Mouse (Mus musculus) limb, embryonic 14.5 days (tissue): ENCODE measurements at regions not wholly inside any gene's neighbourhood (a gene's known extent, or its start where the extent isn't known, plus 50 kb on each side); places are given as distances from the start of the nearest gene placed in this dataset.

Experiments used
- ATAC-seq: fragments of 200-750 bp; cut with Nextera tagmentation; 2 replicates; pipeline ENCODE4 v1.8.0; 2017; ENCODE audit warnings: low read depth, moderate number of reproducible peaks, moderate TSS enrichment; ENCODE audit not compliant: low FRiP score
- DNase-seq: peaks from one replicate; pipeline ENCODE4 v3.0.0-alpha.2; 2015; ENCODE audit warnings: low spot score
- H3K27ac ChIP-seq: fragments of 300-500 bp; sonication (generic); replicated peaks from 2 replicates; pipeline ENCODE4 v1.5.1; 2014; ENCODE audit warnings: low read depth, mild to moderate bottlenecking, low read length, moderate library complexity, mixed read lengths
- H3K27me3 ChIP-seq: fragments of 300-500 bp; sonication (generic); 2 replicates; pipeline ENCODE4 v1.6.1; 2014; ENCODE audit warnings: low read length, mixed read lengths; ENCODE audit not compliant: control insufficient read depth, insufficient read depth
- H3K36me3 ChIP-seq: fragments of 300-500 bp; sonication (generic); 2 replicates; pipeline ENCODE4 v1.6.1; 2014; ENCODE audit warnings: mild to moderate bottlenecking, low read length, moderate library complexity, mixed read lengths; ENCODE audit not compliant: control insufficient read depth, insufficient read depth
- H3K4me1 ChIP-seq: fragments of 300-500 bp; sonication (generic); 2 replicates; pipeline ENCODE4 v1.6.1; 2014; ENCODE audit warnings: antibody characterized with exemption, low read length, mixed read lengths; ENCODE audit not compliant: control insufficient read depth, insufficient read depth
- H3K4me2 ChIP-seq: fragments of 300-500 bp; sonication (generic); replicated peaks from 2 replicates; pipeline ENCODE4 v1.6.1; 2014; ENCODE audit warnings: low read depth, mild to moderate bottlenecking, low read length, moderate library complexity; ENCODE audit not compliant: severe bottlenecking
- H3K4me3 ChIP-seq: fragments of 300-500 bp; sonication (generic); replicated peaks from 2 replicates; pipeline ENCODE4 v1.5.1; 2014; ENCODE audit warnings: low read length
- H3K9ac ChIP-seq: fragments of 300-500 bp; sonication (generic); 2 replicates; pipeline ENCODE4 v1.6.1; 2014; ENCODE audit warnings: mild to moderate bottlenecking, low read depth, low read length, moderate library complexity; ENCODE audit not compliant: severe bottlenecking
- H3K9me3 ChIP-seq: fragments of 300-500 bp; sonication (generic); 2 replicates; pipeline ENCODE4 v1.6.1; 2016; ENCODE audit warnings: low read length; ENCODE audit not compliant: control insufficient read depth
- POLR2A ChIP-seq: fragments of 200-500 bp; IDR thresholded peaks from 2 replicates; pipeline ENCODE4 v1.8.0; 2012; ENCODE audit warnings: inconsistent platforms, mild to moderate bottlenecking, moderate library complexity, borderline replicate concordance; ENCODE audit not compliant: insufficient read depth, insufficient read length; ENCODE audit errors: extremely low read depth
- WGBS: fragments of 180-500 bp; shearing (Covaris S2); extraction: QIAGEN DNeasy Blood & Tissue Kit; methylation state at CpG from one replicate; pipeline ENCODE4 v1.1.7; 2014; 5-methylcytosine and 5-hydroxymethylcytosine counted together

DNA sequence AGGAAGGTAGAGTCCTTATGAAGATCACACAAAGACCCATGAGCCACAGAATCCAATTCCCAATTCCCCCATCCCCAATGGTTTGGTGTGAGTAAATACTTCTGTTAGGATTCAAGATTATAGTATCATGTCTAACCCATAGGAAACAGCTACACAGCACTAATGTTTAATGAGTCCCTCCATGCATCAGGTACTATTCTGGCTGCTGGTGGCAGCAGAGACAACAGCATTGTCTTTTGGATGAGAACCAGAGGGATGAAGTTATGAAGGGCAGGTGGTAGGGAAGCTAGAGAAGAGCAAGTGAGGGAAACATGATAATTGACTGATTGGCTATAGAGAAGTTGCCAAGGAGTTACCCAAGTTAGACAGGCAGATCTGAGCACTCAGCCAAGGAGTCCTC, 885.0 kb downstream of the Epha4 start:
- Histone ChIP-seq H3K4me3 (no peak overlapping the region), H3K4me2 (no peak overlapping the region), H3K27me3 (no peaks in the 10 kb centered on the region), H3K9me3 (no peaks in the 10 kb centered on the region), H3K27ac (no peak overlapping the region), H3K4me1 (no peaks in the 10 kb centered on the region), H3K36me3 (no peaks in the 10 kb centered on the region), H3K9ac (no peak overlapping the region)
- TF ChIP-seq POLR2A, result no peak
- ATAC-seq (no peak), DNase-seq (no peak)

DNA sequence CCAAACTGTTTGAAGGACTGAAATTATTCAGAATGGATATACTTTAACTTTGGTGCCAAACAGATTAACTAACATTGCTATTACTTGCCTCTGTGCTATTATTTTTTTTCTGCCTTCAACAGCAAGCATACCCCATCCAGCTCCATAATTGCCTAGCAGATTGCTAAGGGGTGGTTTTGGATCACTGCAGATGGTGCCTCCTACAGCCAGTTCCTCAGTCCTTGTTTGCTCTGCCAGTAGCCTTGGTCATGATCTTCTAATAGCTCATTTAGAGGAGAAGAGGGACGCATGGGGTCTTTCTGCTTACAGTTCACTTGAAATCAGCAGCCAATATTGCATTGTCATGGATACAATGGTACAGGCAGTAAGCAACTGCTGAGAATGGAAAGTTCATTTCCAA, 880.8 kb downstream of the Epha4 start:
- Histone ChIP-seq H3K4me2 (no peak overlapping the region), H3K9me3 (no peaks in the 10 kb centered on the region), H3K4me1 (no peaks in the 10 kb centered on the region), H3K27me3 (no peaks in the 10 kb centered on the region), H3K9ac (no peak overlapping the region), H3K4me3 (no peak overlapping the region), H3K36me3 (no peaks in the 10 kb centered on the region), H3K27ac (no peak overlapping the region)
- 78% methylated on average over 1 of the region's 1 CpGs for WGBS
- ATAC-seq (no peak), DNase-seq (no peak)
- TF ChIP-seq POLR2A, result no peak

DNA sequence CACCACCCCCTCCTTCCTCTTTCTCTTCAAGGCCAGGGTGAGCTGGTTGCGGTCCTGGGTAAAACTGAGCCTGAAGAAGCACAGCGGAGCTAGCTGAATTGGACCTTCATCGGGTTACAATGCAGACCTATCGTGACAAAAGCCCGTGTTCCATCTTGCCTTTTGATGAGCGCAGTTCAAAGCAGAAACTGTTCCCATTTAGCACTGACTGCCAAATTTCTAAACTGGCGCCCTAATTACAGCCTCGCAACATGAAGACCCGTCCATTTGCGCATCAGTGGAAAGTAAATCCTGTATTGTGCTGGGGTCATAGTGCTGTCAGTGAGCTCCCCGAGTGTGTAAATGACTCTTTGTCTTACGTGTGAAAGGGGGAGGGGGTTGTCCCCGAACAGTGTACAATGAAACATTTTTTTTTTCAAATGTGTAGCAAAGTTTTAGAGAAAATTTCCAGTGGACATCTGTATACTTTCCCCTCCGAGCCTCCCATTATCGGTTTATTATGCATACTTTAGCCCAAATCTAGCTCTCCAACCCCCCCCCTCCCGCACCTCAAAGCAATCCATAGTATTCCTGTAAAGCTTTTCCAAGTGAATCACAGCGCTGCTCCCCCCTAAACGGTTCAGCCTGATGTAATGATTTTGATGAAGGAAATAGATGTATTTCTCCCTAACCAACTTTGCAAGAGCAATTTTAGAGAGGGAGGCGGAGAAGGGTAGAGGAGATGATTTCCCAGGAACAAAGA, 877.4 kb downstream of the Epha4 start:
- no peak overlapping the region for H3K9ac ChIP-seq
- no peak overlapping the region for H3K4me3 ChIP-seq
- no peak for DNase-seq
- H3K9me3 ChIP-seq, result no peaks in the 10 kb centered on the region
- H3K36me3 ChIP-seq, result no peaks in the 10 kb centered on the region
- no peaks in the 10 kb centered on the region for H3K27me3 ChIP-seq
- 74% methylated on average over 19 of the region's 19 CpGs for WGBS
- ATAC-seq, result no peak
- H3K27ac ChIP-seq, result no peak overlapping the region
- H3K4me2 ChIP-seq, result no peak overlapping the region
- H3K4me1 ChIP-seq, result no peaks in the 10 kb centered on the region
- TF ChIP-seq POLR2A, result no peak

DNA sequence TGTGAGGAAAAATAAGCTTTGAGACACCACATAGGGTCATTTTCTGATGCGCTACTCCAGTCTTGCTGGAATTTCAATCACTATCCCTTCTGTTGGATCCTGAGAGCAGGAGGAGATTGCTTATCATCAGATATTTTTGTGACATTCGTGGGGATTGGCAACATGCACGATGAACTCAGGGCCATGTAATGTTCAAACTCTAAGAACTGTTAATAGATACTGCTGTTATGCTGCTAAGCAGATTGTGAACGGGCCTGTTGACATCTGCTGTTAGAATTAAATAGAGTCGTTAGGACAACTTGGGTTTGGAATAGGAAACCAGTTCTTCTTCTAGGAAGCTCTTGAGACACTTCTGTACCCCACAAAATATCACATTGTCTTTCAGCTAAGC, 876.9 kb downstream of the Epha4 start:
- no peak for ATAC-seq
- WGBS, result 78% methylated on average over 5 of the region's 5 CpGs

DNA sequence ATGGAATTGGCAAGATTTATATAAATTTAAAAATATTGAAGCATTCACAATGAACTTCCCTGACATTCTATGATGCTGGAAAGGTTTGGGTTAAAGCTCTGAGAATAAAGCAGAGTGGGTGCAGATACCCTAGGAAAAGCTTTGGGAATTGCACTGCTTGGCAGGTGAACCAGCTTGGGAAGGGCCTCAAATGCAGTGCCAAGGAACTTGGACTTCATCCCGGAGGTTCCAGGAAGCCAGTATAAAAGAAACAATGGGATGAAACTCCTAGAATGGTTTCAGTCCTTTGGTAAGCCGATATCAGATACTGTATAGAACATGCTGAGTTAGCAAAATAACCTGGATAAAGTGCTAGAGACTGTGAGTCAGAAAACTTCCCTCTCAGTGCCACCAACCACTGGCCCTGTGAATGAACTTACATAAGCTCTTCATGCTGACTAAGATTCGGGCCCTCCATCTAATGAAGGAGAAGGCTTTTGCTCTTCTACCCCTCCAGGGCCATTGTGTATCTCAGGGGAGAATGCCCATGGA, 873.6 kb downstream of the Epha4 start:
- ATAC-seq, result no peak
- TF ChIP-seq POLR2A, result no peak
- Histone ChIP-seq H3K27me3 (no peaks in the 10 kb centered on the region), H3K9me3 (no peaks in the 10 kb centered on the region), H3K36me3 (no peaks in the 10 kb centered on the region), H3K9ac (no peak overlapping the region), H3K4me1 (no peaks in the 10 kb centered on the region), H3K4me3 (no peak overlapping the region), H3K4me2 (no peak overlapping the region), H3K27ac (no peak overlapping the region)
- no peak for DNase-seq
- WGBS, result 73% methylated on average over 3 of the region's 3 CpGs

More for the DNA sequence above, 876.9 kb downstream of the Epha4 start:
- no peak overlapping the region for H3K9ac ChIP-seq
- no peaks in the 10 kb centered on the region for H3K27me3 ChIP-seq
- H3K36me3 ChIP-seq, result no peaks in the 10 kb centered on the region
- no peak overlapping the region for H3K4me3 ChIP-seq
- H3K4me1 ChIP-seq, result no peaks in the 10 kb centered on the region
- H3K9me3 ChIP-seq, result no peaks in the 10 kb centered on the region
- no peak for TF ChIP-seq POLR2A
- H3K4me2 ChIP-seq, result no peak overlapping the region
- no peak for DNase-seq
- H3K27ac ChIP-seq, result no peak overlapping the region
